Mouse (Mus musculus): ENCODE measurements around the gene Gan. TPM values are rescaled to one million over a fixed set of nuclear protein-coding genes. Genes with fewer than 3 reads are reported as not detected.
A peak's percentile ranks its signal among the peaks of the same experiment; 100 is the strongest.

The Gan gene
- polyA plus RNA-seq, 1 experiment from 2014 or later = 2.1 TPM

- no peak overlapping the region for H3K9ac ChIP-seq
- ATAC-seq = no peak
- H3K4me1 ChIP-seq (replicated peaks) = no peaks in the 10 kb centered on the region
- H3K36me3 ChIP-seq = peaks cover 16% of the 10 kb centered on the region
- H3K4me3 ChIP-seq (replicated peaks) = no peak overlapping the region
- no peaks in the 10 kb centered on the region for H3K27me3 ChIP-seq (replicated peaks)
- H3K9me3 ChIP-seq = no peaks in the 10 kb centered on the region
- 96% methylated on average over 4 of the region's 4 CpGs for WGBS
- no peak overlapping the region for H3K4me2 ChIP-seq (replicated peaks)
- no peak overlapping the region for H3K27ac ChIP-seq
Measured at GRCm38 (mm10) chr8:117182746-117183145, 24.8 kb downstream of the Gan start.

DNA sequence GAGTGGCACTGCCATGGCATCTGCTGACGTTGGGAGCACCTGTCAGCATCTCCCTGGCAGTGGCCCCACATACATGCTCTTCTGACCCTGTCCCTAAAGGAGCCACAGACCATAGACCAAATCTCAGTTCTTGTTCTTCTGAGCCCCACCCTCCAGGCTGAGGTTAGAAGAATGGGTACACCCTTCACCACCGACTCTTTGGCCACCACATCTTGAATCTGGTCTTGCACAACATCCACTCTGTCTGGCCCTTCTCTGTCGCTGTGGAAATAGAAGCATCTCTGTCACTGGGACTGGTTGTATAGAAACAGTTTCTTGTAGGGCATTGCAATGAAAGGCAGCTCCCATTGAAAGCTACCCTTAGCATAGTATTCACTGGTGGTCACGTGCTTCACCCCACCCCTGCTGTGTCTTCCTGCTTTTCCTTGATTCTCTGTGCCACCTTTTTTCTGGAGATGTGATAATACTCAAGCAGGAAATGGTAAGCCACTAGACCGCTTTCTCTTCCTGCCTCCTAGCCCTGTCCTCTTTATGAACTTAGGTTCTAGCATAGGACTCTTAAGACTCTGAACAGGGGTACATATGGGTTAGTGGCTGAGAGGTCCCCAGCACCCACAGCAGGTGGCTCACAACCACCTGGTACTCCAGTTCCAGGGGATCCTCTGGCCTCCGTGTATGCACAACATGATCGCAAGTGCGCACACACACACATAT, 25.9 kb downstream of the Gan start:
- no peak overlapping the region for H3K9ac ChIP-seq
- ATAC-seq = no peak
- 88% methylated on average over 8 of the region's 8 CpGs for WGBS
- no peak overlapping the region for H3K4me2 ChIP-seq (replicated peaks)
- H3K27me3 ChIP-seq (replicated peaks) = no peaks in the 10 kb centered on the region
- no peaks in the 10 kb centered on the region for H3K9me3 ChIP-seq
- H3K27ac ChIP-seq = no peak overlapping the region
- H3K36me3 ChIP-seq = peaks cover 23% of the 10 kb centered on the region
- H3K4me1 ChIP-seq (replicated peaks) = no peaks in the 10 kb centered on the region
- no peak overlapping the region for H3K4me3 ChIP-seq (replicated peaks)

DNA sequence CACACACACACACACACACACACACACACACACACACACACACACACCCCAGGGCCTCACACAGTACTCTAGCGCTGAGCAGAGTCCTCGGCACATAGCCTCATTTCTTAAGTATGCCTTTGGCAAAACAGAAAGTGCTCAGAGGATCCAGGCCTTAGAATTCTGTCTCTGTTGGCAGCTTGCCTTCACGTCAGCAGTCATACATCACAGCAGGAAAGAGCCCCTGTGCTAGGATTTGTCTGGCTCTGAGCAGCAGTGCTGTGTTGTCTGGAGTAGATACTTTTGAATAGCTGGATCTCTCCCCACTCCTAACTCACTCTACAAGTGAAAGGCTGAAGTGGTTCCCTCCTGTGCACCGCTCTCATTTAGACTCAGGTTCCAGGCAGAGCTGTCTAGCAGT, 36.4 kb downstream of the Gan start:
- Histone ChIP-seq H3K9ac (no peak overlapping the region), H3K36me3 (peaks cover 23% of the 10 kb centered on the region), H3K4me2 (replicated peaks) (no peak overlapping the region), H3K27ac (peak overlapping the region; percentile 59), H3K9me3 (no peaks in the 10 kb centered on the region), H3K4me1 (replicated peaks) (peaks cover 10% of the 10 kb centered on the region), H3K27me3 (replicated peaks) (no peaks in the 10 kb centered on the region), H3K4me3 (replicated peaks) (no peak overlapping the region)
- peak; percentile 49 for ATAC-seq
- 52% methylated on average over 4 of the region's 4 CpGs for WGBS

GRCm38 (mm10) chr8:117196593-117196992, 38.7 kb downstream of the Gan start:
- Histone ChIP-seq H3K9me3 (no peaks in the 10 kb centered on the region), H3K4me1 (replicated peaks) (peaks cover 28% of the 10 kb centered on the region), H3K4me3 (replicated peaks) (no peak overlapping the region), H3K4me2 (replicated peaks) (no peak overlapping the region), H3K27ac (no peak overlapping the region), H3K36me3 (peaks cover 8% of the 10 kb centered on the region; the same call in 1 of the 2 replicates), H3K27me3 (replicated peaks) (no peaks in the 10 kb centered on the region), H3K9ac (no peak overlapping the region)
- peak; percentile 27 for ATAC-seq
- 76% methylated on average over 4 of the region's 4 CpGs for WGBS

DNA sequence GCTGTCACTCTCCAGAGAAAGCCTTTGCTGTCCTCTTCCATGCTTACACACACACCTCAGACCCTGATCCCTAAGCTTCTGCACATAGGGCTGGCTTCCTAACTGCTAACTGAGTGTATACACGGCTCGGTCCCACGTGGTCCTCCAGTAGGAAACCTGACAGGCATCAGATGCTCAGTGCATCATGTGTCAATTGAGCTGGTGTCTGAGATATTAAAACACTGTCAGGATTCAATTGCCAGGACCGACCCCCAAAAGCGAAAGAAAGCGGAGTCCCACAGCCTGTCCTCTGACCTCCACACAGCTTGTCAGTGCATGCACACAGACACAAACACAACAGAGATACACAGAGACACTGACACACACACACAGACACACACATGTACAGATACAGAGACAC, 39.6 kb downstream of the Gan start:
- Histone ChIP-seq H3K9me3 (no peaks in the 10 kb centered on the region), H3K9ac (no peak overlapping the region), H3K27me3 (replicated peaks) (no peaks in the 10 kb centered on the region), H3K27ac (0 out of 2 replicates have a peak overlapping the region, but pooled peaks have one; percentile 80), H3K36me3 (peaks cover 11% of the 10 kb centered on the region; the same call in 1 of the 2 replicates), H3K4me3 (replicated peaks) (no peak overlapping the region), H3K4me2 (replicated peaks) (no peak overlapping the region; the same call in 1 of the 2 replicates), H3K4me1 (replicated peaks) (peaks cover 29% of the 10 kb centered on the region)
- 85% methylated on average over 6 of the region's 6 CpGs for WGBS
- ATAC-seq = no peak

DNA sequence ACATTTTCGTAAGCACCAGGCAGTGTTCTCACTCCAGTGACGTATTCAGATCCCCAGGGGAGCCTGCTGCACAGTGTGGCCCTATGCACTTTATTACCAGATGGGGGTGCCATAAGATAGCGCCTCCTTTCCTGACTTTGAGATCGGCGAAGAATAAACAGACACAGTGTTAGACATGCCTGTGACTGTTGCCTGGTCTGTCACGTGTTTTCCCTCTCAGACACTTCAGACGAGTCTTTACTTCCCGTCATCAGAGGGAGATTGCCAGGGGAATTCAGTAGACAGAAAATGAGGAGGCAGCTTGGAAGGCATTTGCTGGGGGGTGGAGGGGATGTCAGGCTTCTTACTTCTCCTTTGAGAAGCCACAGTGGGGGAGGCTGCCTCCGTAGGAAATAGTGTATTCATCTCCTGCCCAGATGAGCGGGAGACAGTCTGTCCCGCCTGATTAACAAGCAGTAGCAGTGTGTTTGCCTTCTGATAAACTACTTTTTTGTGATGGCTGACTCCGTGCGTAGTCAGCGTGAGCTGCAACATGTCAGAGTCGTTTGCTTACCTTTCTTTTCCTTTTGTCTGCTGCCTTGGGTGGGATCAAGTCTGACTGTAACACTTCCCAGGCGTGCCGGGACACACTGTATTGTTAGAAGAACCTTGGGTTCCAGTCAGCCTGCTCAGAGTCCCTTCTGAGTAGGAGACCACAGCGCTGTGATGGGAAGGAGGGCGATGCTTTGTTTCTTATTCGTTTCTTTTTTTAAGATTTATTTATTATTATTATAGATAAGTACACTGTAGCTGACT, 40.4 kb downstream of the Gan start:
- Histone ChIP-seq H3K27ac (peak overlapping the region; percentile 80), H3K4me2 (replicated peaks) (peak overlapping the region; percentile 35), H3K4me1 (replicated peaks) (peaks cover 29% of the 10 kb centered on the region), H3K36me3 (peaks cover 12% of the 10 kb centered on the region), H3K9ac (no peak overlapping the region), H3K4me3 (replicated peaks) (no peak overlapping the region), H3K9me3 (no peaks in the 10 kb centered on the region), H3K27me3 (replicated peaks) (no peaks in the 10 kb centered on the region)
- 21% methylated on average over 20 of the region's 20 CpGs for WGBS
- ATAC-seq = peak; percentile 84

GRCm38 (mm10) chr8:117199658-117200057, 41.7 kb downstream of the Gan start:
- ATAC-seq = peak; percentile 38
- Histone ChIP-seq H3K36me3 (peaks cover 17% of the 10 kb centered on the region), H3K9ac (no peak overlapping the region), H3K27ac (peak overlapping the region; percentile 80), H3K4me3 (replicated peaks) (no peak overlapping the region), H3K4me1 (replicated peaks) (peaks cover 29% of the 10 kb centered on the region), H3K9me3 (no peaks in the 10 kb centered on the region), H3K27me3 (replicated peaks) (no peaks in the 10 kb centered on the region), H3K4me2 (replicated peaks) (no peak overlapping the region)
- 31% methylated on average over 6 of the region's 6 CpGs for WGBS

GRCm38 (mm10) chr8:117200346-117200745, 42.4 kb downstream of the Gan start:
- Histone ChIP-seq H3K27ac (peak overlapping the region; percentile 83), H3K9ac (no peak overlapping the region), H3K36me3 (peaks cover 17% of the 10 kb centered on the region), H3K27me3 (replicated peaks) (no peaks in the 10 kb centered on the region), H3K4me1 (replicated peaks) (peaks cover 29% of the 10 kb centered on the region), H3K4me2 (replicated peaks) (0 out of 2 replicates have a peak overlapping the region, but pooled peaks have one; percentile 11), H3K9me3 (no peaks in the 10 kb centered on the region), H3K4me3 (replicated peaks) (no peak overlapping the region)
- WGBS = 49% methylated on average over 13 of the region's 13 CpGs
- no peak for ATAC-seq

GRCm38 (mm10) chr8:117200803-117201202, 42.9 kb downstream of the Gan start:
- H3K36me3 ChIP-seq = peaks cover 13% of the 10 kb centered on the region
- no peaks in the 10 kb centered on the region for H3K9me3 ChIP-seq
- peak overlapping the region; percentile 83 for H3K27ac ChIP-seq
- H3K9ac ChIP-seq = no peak overlapping the region
- 60% methylated on average over 9 of the region's 9 CpGs for WGBS
- H3K27me3 ChIP-seq (replicated peaks) = no peaks in the 10 kb centered on the region
- peak; percentile 24; the same call in 1 of the 2 replicates for ATAC-seq
- H3K4me1 ChIP-seq (replicated peaks) = peaks cover 29% of the 10 kb centered on the region
- no peak overlapping the region for H3K4me3 ChIP-seq (replicated peaks)
- H3K4me2 ChIP-seq (replicated peaks) = no peak overlapping the region

- ATAC-seq = no peak
- H3K4me2 ChIP-seq (replicated peaks) = no peak overlapping the region
- H3K27ac ChIP-seq = no peak overlapping the region
- H3K27me3 ChIP-seq (replicated peaks) = no peaks in the 10 kb centered on the region
- peaks cover 13% of the 10 kb centered on the region for H3K36me3 ChIP-seq
- H3K9me3 ChIP-seq = no peaks in the 10 kb centered on the region
- 77% methylated on average over 19 of the region's 19 CpGs for WGBS
- peaks cover 29% of the 10 kb centered on the region for H3K4me1 ChIP-seq (replicated peaks)
- H3K4me3 ChIP-seq (replicated peaks) = no peak overlapping the region
- H3K9ac ChIP-seq = no peak overlapping the region
Measured at GRCm38 (mm10) chr8:117201221-117202017, 43.5 kb downstream of the Gan start.

DNA sequence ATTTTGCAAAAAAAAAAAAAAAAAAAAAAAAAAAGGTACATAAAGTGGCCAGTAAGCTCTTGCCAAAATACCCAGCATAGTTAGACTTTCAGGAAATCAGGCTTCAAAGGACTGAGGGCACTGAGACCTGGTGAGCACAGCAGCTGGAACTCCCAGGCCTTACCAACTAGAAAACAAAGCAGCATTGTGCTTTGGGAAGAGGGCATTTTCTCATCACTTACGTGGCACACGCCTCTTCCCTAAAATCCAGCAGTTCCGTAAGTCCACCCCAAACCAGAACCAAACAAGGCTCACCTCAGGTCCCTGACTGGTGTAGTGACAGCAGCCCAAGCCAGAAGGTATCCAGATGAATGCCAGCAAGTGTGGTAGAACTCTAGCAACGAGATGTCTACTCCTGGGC, 45.1 kb downstream of the Gan start:
- H3K4me2 ChIP-seq (replicated peaks) = no peak overlapping the region
- H3K27me3 ChIP-seq (replicated peaks) = no peaks in the 10 kb centered on the region
- H3K9ac ChIP-seq = no peak overlapping the region
- peaks cover 16% of the 10 kb centered on the region for H3K36me3 ChIP-seq
- ATAC-seq = no peak
- H3K27ac ChIP-seq = no peak overlapping the region
- no peak overlapping the region for H3K4me3 ChIP-seq (replicated peaks)
- peaks cover 24% of the 10 kb centered on the region for H3K4me1 ChIP-seq (replicated peaks)
- no peaks in the 10 kb centered on the region for H3K9me3 ChIP-seq
- WGBS = 91% methylated on average over 4 of the region's 4 CpGs

DNA sequence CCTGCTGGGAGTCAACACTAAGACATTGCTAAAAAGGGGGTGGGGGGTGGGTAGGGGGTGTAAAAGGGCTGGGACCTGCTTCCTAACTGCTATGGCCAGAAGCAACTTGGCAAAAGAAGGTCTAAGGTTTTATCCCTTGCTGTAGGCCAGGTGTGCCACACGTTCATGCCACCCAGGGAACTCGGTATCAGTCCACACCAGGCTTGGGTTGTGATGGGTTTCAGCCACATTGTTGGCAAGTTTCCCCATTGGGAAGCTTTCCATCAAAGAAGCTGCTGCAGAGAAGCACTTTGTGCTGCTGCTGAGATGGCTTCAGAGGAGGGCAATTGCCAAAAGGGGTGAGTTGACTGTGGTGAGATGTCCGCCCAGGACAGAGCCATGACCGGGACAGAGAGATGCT, 47.9 kb downstream of the Gan start:
- no peak for ATAC-seq
- WGBS = 84% methylated on average over 4 of the region's 4 CpGs
- Histone ChIP-seq H3K9me3 (no peaks in the 10 kb centered on the region), H3K4me2 (replicated peaks) (no peak overlapping the region), H3K27ac (no peak overlapping the region), H3K36me3 (peaks cover 18% of the 10 kb centered on the region), H3K27me3 (replicated peaks) (no peaks in the 10 kb centered on the region), H3K4me3 (replicated peaks) (no peak overlapping the region), H3K4me1 (replicated peaks) (peaks cover 8% of the 10 kb centered on the region), H3K9ac (no peak overlapping the region)

Measured in intestine, embryonic 15.5 days (tissue).